Mouse (Mus musculus) myocyte (in vitro differentiated cells): ENCODE data around the gene H2al1a. TPM values are rescaled to one million over a fixed set of nuclear protein-coding genes. Genes with fewer than 3 reads are reported as not detected.
"Not testable (repeated sequence)": the region's sequence is repeated elsewhere in the genome, so short reads cannot be mapped to it uniquely, and the experiment has no call there.

Source experiments
- H3K27me3 ChIP-seq: one replicate; pipeline ENCODE4 v1.6.1; 2011; ENCODE audit not compliant: control insufficient read depth, insufficient read depth, insufficient read length
- H3K36me3 ChIP-seq: one replicate; pipeline ENCODE4 v1.6.1; 2011; ENCODE audit not compliant: control insufficient read depth, insufficient read depth
- H3K4me2 ChIP-seq: one replicate; pipeline ENCODE4 v1.6.1; 2011; ENCODE audit warnings: low read depth, control low read depth
- H3K4me3 ChIP-seq: one replicate; pipeline ENCODE4 v1.5.1; 2011; ENCODE audit warnings: mild to moderate bottlenecking, control low read depth, moderate library complexity
- H3K79me2 ChIP-seq: one replicate; pipeline ENCODE4 v1.6.1; 2011; ENCODE audit not compliant: control insufficient read depth, insufficient read depth
- H3ac ChIP-seq: one replicate; pipeline ENCODE4 v1.6.1; 2011; ENCODE audit not compliant: control insufficient read depth, insufficient read length
- CEBPB ChIP-seq: IDR thresholded peaks from 2 replicates; pipeline ENCODE4 v1.6.1; 2011; ENCODE audit warnings: mild to moderate bottlenecking, moderate library complexity; ENCODE audit not compliant: poor library complexity, insufficient read depth, severe bottlenecking
- E2F4 ChIP-seq: IDR thresholded peaks from one replicate; pipeline ENCODE4 v1.6.1; 2011; ENCODE audit warnings: mild to moderate bottlenecking, control low read depth, moderate library complexity; ENCODE audit not compliant: insufficient read depth
- MAX ChIP-seq: IDR thresholded peaks from one replicate; pipeline ENCODE4 v1.6.1; 2011; ENCODE audit warnings: low read depth, mild to moderate bottlenecking, control low read depth
- MYOD1 ChIP-seq, 3 experiments: IDR thresholded peaks; one replicate each; pipeline ENCODE4 v1.6.1; 2011; ENCODE audit warnings: control low read depth in 2 of 3, low read depth in 2 of 3, mild to moderate bottlenecking in 2 of 3, moderate library complexity in 1 of 3; ENCODE audit not compliant: insufficient read length in 2 of 3, control insufficient read depth in 1 of 3
- MYOG ChIP-seq, 3 experiments: IDR thresholded peaks; one replicate each; pipeline ENCODE4 v1.6.1; 2011; ENCODE audit warnings: control low read depth in 2 of 3, low read depth in 2 of 3, mild to moderate bottlenecking in 2 of 3; ENCODE audit not compliant: insufficient read length in 2 of 3, control insufficient read depth in 1 of 3, insufficient read depth in 1 of 3
- POLR2A ChIP-seq: IDR thresholded peaks from one replicate; pipeline ENCODE4 v1.6.1; 2011; ENCODE audit warnings: low read depth, mild to moderate bottlenecking, control low read depth, moderate library complexity; ENCODE audit not compliant: insufficient read length
- POLR2AphosphoS2 ChIP-seq: IDR thresholded peaks from one replicate; pipeline ENCODE4 v1.6.1; 2011; ENCODE audit warnings: low read depth, control low read depth; ENCODE audit not compliant: insufficient read length
- REST ChIP-seq: IDR thresholded peaks from one replicate; pipeline ENCODE4 v1.6.1; 2011; ENCODE audit warnings: mild to moderate bottlenecking, control low read depth, moderate library complexity; ENCODE audit not compliant: insufficient read depth, insufficient read length
- SRF ChIP-seq: IDR thresholded peaks from one replicate; pipeline ENCODE4 v1.6.1; 2011; ENCODE audit warnings: low read depth; ENCODE audit not compliant: control insufficient read depth, insufficient read length
- TCF12 ChIP-seq: IDR thresholded peaks from one replicate; pipeline ENCODE4 v1.6.1; 2011; ENCODE audit warnings: mild to moderate bottlenecking, control low read depth; ENCODE audit not compliant: poor library complexity, insufficient read depth, severe bottlenecking
- TCF3 ChIP-seq: IDR thresholded peaks from one replicate; pipeline ENCODE4 v1.6.1; 2011; ENCODE audit warnings: low read depth, control low read depth; ENCODE audit not compliant: insufficient read length
- USF1 ChIP-seq: IDR thresholded peaks from one replicate; pipeline ENCODE4 v1.6.1; 2011; ENCODE audit warnings: low read depth, mild to moderate bottlenecking, control low read depth, moderate library complexity
- polyA plus RNA-seq: library from polyadenylated mRNA; unstranded; fragments of >200 nt; fragmentation: generic; extraction: Trizol; gene quantifications from one replicate; pipeline ENCODE4 v1.2.1, GENCODE M21; 2012; ENCODE audit warnings: missing spikeins

Gene H2al1a
- polyA plus RNA-seq = not detected

DNA sequence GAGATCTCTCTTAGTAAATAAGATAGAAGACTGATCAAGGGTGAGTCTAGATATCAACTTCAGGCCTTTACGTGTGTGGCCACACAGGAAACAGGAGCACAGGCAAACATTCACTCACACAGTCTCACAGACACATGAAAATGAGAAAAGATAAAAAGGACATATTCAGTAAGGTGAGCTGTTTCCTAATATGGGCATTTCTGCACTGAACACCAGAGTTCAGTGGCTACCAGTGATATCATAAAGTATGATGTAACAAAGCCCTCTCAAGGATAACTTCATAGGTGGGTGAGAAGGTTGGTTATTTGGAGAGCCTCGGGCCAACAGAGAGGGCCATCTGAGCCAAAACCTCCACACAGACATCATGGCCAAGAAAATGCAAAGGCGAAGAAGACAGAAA is at the start of gene H2al1a:
TSS of gene H2al1a (plus strand) at position 301 of the 400 bp plus-strand sequence.
- not testable (repeated sequence) for H3K36me3 ChIP-seq, H3ac ChIP-seq, H3K4me2 ChIP-seq, H3K79me2 ChIP-seq, H3K27me3 ChIP-seq, H3K4me3 ChIP-seq

DNA sequence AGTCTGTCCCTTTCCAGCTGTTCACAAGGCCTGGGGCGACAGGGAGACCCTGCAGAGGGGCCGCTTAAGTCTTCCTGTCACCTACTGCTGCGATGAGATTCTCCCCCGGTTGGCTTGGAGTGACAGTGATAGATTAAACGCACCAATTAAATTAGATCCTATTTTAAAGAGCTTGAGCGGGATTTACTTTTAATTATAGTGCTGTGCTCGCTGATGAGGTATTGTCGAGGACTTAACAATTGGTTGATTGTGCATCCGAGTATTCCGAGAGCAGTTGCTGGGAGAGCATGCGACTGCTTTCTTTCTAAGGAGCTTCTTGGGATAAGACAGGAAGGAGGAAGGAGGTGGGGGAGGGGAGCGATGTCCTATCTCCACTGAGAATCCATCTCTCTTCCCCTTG is 48.9 kb upstream of the H2al1a start:
- Histone ChIP-seq H3ac (no peak overlapping the region), H3K27me3 (no peaks in the 10 kb centered on the region), H3K4me3 (no peak overlapping the region), H3K4me2 (no peak overlapping the region), H3K36me3 (no peaks in the 10 kb centered on the region), H3K79me2 (no peaks in the 10 kb centered on the region)
- TF ChIP-seq CEBPB (no peak), POLR2AphosphoS2 (no peak), MAX (no peak), SRF (no peak), POLR2A (no peak), TCF12 (no peak), USF1 (no peak), TCF3 (no peak), MYOD1 (IDR thresholded peaks at IDR 0.05; ENCODE audit: control insufficient read depth in 1 of 3, insufficient read length in 2 of 3, low read depth in 2 of 3) (no peak), E2F4 (no peak), MYOG (IDR thresholded peaks at IDR 0.05; ENCODE audit: control insufficient read depth in 1 of 3, insufficient read depth in 1 of 3, insufficient read length in 2 of 3, low read depth in 2 of 3) (no peak), REST (no peak)

DNA sequence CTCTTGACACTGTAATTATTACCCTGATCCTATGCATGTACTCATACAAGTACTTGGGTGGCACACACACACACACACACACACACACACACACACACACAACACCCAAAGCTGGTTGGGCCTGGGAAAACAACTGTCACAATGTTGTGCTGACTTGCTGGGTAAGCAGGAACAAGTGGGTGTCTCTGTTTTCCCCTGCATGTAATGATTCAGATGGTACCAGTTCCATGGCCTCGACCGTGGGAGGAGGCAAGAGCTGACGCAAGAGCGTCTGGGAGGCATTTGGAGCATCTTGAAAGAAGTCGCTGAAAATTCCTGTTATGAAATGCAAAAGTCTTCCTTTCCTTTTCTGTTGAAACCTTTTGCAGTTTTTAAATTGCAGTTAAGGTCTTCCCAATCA is 45.0 kb upstream of the H2al1a start:
- no peaks in the 10 kb centered on the region for H3K36me3 ChIP-seq
- H3K79me2 ChIP-seq = no peaks in the 10 kb centered on the region
- no peak overlapping the region for H3ac ChIP-seq
- no peak overlapping the region for H3K4me3 ChIP-seq
- no peaks in the 10 kb centered on the region for H3K27me3 ChIP-seq
- H3K4me2 ChIP-seq = no peak overlapping the region
- TF ChIP-seq REST = no peak
- TF ChIP-seq USF1 = no peak
- no peak for TF ChIP-seq MAX
- no peak for TF ChIP-seq POLR2AphosphoS2
- TF ChIP-seq SRF = no peak
- no peak for TF ChIP-seq TCF12
- TF ChIP-seq MYOG (IDR thresholded peaks at IDR 0.05; ENCODE audit: control insufficient read depth in 1 of 3, insufficient read depth in 1 of 3, insufficient read length in 2 of 3, low read depth in 2 of 3) = no peak
- no peak for TF ChIP-seq CEBPB
- no peak for TF ChIP-seq E2F4
- TF ChIP-seq POLR2A = no peak
- no peak for TF ChIP-seq TCF3
- TF ChIP-seq MYOD1 (IDR thresholded peaks at IDR 0.05; ENCODE audit: control insufficient read depth in 1 of 3, insufficient read length in 2 of 3, low read depth in 2 of 3) = no peak

DNA sequence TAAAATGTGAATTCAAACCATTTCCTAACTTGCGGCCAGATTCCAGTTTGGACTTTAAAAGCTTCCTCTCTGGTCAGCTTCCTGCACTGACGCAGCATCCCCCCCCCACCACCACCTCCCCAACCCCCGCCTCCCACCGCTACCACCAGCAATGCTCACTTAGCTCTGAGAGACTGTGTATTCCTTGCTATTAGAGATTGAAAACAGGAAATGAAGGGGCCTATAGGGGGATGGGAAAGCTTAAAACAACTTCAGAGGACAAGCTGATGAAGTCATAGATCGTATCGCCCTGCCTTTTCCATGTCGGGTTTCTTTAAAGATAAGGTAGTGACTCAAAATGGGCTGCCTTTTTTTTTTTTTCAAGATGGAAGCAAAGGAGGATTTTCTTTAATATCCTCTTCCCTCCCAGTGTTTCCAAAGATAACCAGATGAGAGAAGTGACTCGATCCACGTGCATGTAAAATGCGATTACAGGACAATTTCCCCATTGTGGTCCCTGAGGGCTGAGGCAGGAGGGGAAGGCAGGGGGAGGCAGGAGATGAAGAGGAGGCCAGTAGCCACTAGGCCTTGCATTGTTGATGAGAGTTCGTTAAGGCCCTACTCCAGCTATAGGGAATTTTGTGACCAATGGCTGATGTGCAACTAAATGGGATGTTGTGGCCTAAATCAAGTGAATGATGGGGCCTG is 44.4 kb upstream of the H2al1a start:
- H3K4me3 ChIP-seq = no peak overlapping the region

More for the DNA sequence above, 44.4 kb upstream of the H2al1a start:
- Histone ChIP-seq H3K27me3 (no peaks in the 10 kb centered on the region), H3K79me2 (no peaks in the 10 kb centered on the region), H3K4me2 (no peak overlapping the region), H3K36me3 (no peaks in the 10 kb centered on the region), H3ac (no peak overlapping the region)
- TF ChIP-seq TCF12 (no peak), MYOD1 (IDR thresholded peaks at IDR 0.05; ENCODE audit: control insufficient read depth in 1 of 3, insufficient read length in 2 of 3, low read depth in 2 of 3) (no peak), REST (no peak), MAX (no peak), POLR2A (no peak), SRF (no peak), USF1 (no peak), TCF3 (no peak), POLR2AphosphoS2 (no peak), E2F4 (no peak), CEBPB (no peak), MYOG (IDR thresholded peaks at IDR 0.05; ENCODE audit: control insufficient read depth in 1 of 3, insufficient read depth in 1 of 3, insufficient read length in 2 of 3, low read depth in 2 of 3) (no peak)
